Mouse (Mus musculus): ENCODE measurements at regions not wholly inside any gene's neighbourhood (a gene's known extent, or its start where the extent isn't known, plus 50 kb on each side); places are given as distances from the start of the nearest gene placed in this dataset.

GRCm38 (mm10) chr5:54182754-54183153 lies 184.5 kb downstream of the Stim2 start:
- H3K36me3 ChIP-seq (ENCODE audit: control insufficient read depth, insufficient read depth, low read length, poor library complexity, severe bottlenecking), result no peaks in the 10 kb centered on the region
- DNase-seq (ENCODE audit: low read depth, low spot score), result no peak
- no peaks in the 10 kb centered on the region for H3K4me1 ChIP-seq (ENCODE audit: control insufficient read depth in 2 of 2, insufficient read depth in 2 of 2, low read length in 2 of 2, poor library complexity in 1 of 2)
- H3K9me3 ChIP-seq (ENCODE audit: control insufficient read depth, insufficient read depth, low read depth, low read length), result no peaks in the 10 kb centered on the region
- H3K27ac ChIP-seq (ENCODE audit: insufficient read depth, low read depth, low read length, poor library complexity, severe bottlenecking), result no peak overlapping the region
- no peak overlapping the region for H3K4me3 ChIP-seq (ENCODE audit: insufficient read depth in 1 of 2, low read depth in 1 of 2, low read length in 2 of 2, poor library complexity in 1 of 2, severe bottlenecking in 1 of 2)
- TF ChIP-seq ZC3H11A (IDR thresholded peaks at IDR 0.05; ENCODE audit: borderline replicate concordance, low read depth, low read length) (no peak), MAFK (IDR thresholded peaks at IDR 0.05; ENCODE audit: insufficient read depth, low read depth, low read length) (no peak), HCFC1 (IDR thresholded peaks at IDR 0.05; ENCODE audit: borderline replicate concordance, insufficient read depth, low read length) (no peak), ZNF384 (IDR thresholded peaks at IDR 0.05; ENCODE audit: low read depth, low read length) (no peak), CHD2 (IDR thresholded peaks at IDR 0.05; ENCODE audit: low read depth, low read length) (no peak)
- in situ Hi-C loops (cut with MboI; ENCODE audit: low sequenced_read_pairs in 2 of 2, unreplicated experiment in 2 of 2), result no loop called here
- no peak overlapping the region for H3K9ac ChIP-seq (ENCODE audit: insufficient read depth, low read depth, low read length, poor library complexity, severe bottlenecking)

GRCm38 (mm10) chr5:54185662-54186061 lies 187.4 kb downstream of the Stim2 start:
- no peak overlapping the region for H3K27ac ChIP-seq (ENCODE audit: insufficient read depth, low read depth, low read length, poor library complexity, severe bottlenecking)
- in situ Hi-C loops (cut with MboI; ENCODE audit: low sequenced_read_pairs in 2 of 2, unreplicated experiment in 2 of 2), result no loop called here
- H3K36me3 ChIP-seq (ENCODE audit: control insufficient read depth, insufficient read depth, low read length, poor library complexity, severe bottlenecking), result no peaks in the 10 kb centered on the region
- H3K9me3 ChIP-seq (ENCODE audit: control insufficient read depth, insufficient read depth, low read depth, low read length), result no peaks in the 10 kb centered on the region
- H3K9ac ChIP-seq (ENCODE audit: insufficient read depth, low read depth, low read length, poor library complexity, severe bottlenecking), result no peak overlapping the region
- TF ChIP-seq MAFK (IDR thresholded peaks at IDR 0.05; ENCODE audit: insufficient read depth, low read depth, low read length) (no peak), ZC3H11A (IDR thresholded peaks at IDR 0.05; ENCODE audit: borderline replicate concordance, low read depth, low read length) (no peak), ZNF384 (IDR thresholded peaks at IDR 0.05; ENCODE audit: low read depth, low read length) (peak; percentile 97), HCFC1 (IDR thresholded peaks at IDR 0.05; ENCODE audit: borderline replicate concordance, insufficient read depth, low read length) (no peak), CHD2 (IDR thresholded peaks at IDR 0.05; ENCODE audit: low read depth, low read length) (no peak)
- no peak for DNase-seq (ENCODE audit: low read depth, low spot score)
- H3K4me1 ChIP-seq (ENCODE audit: control insufficient read depth in 2 of 2, insufficient read depth in 2 of 2, low read length in 2 of 2, poor library complexity in 1 of 2), result no peaks in the 10 kb centered on the region
- no peak overlapping the region for H3K4me3 ChIP-seq (ENCODE audit: insufficient read depth in 1 of 2, low read depth in 1 of 2, low read length in 2 of 2, poor library complexity in 1 of 2, severe bottlenecking in 1 of 2)

- no peaks in the 10 kb centered on the region for H3K4me1 ChIP-seq (ENCODE audit: control insufficient read depth in 2 of 2, insufficient read depth in 2 of 2, low read length in 2 of 2, poor library complexity in 1 of 2)
- H3K36me3 ChIP-seq (ENCODE audit: control insufficient read depth, insufficient read depth, low read length, poor library complexity, severe bottlenecking), result no peaks in the 10 kb centered on the region
- H3K27ac ChIP-seq (ENCODE audit: insufficient read depth, low read depth, low read length, poor library complexity, severe bottlenecking), result no peak overlapping the region
- in situ Hi-C loops (cut with MboI; ENCODE audit: low sequenced_read_pairs in 2 of 2, unreplicated experiment in 2 of 2), result no loop called here
- no peak for TF ChIP-seq MAFK (IDR thresholded peaks at IDR 0.05; ENCODE audit: insufficient read depth, low read depth, low read length)
- no peak for TF ChIP-seq ZNF384 (IDR thresholded peaks at IDR 0.05; ENCODE audit: low read depth, low read length)
- no peak for TF ChIP-seq HCFC1 (IDR thresholded peaks at IDR 0.05; ENCODE audit: borderline replicate concordance, insufficient read depth, low read length)
- no peak for TF ChIP-seq ZC3H11A (IDR thresholded peaks at IDR 0.05; ENCODE audit: borderline replicate concordance, low read depth, low read length)
- TF ChIP-seq CHD2 (IDR thresholded peaks at IDR 0.05; ENCODE audit: low read depth, low read length), result no peak
- no peak overlapping the region for H3K4me3 ChIP-seq (ENCODE audit: insufficient read depth in 1 of 2, low read depth in 1 of 2, low read length in 2 of 2, poor library complexity in 1 of 2, severe bottlenecking in 1 of 2)
- no peak for DNase-seq (ENCODE audit: low read depth, low spot score)
- no peak overlapping the region for H3K9ac ChIP-seq (ENCODE audit: insufficient read depth, low read depth, low read length, poor library complexity, severe bottlenecking)
- H3K9me3 ChIP-seq (ENCODE audit: control insufficient read depth, insufficient read depth, low read depth, low read length), result no peaks in the 10 kb centered on the region
These were observed 187.9 kb downstream of the Stim2 start for GRCm38 (mm10) chr5:54186076-54186676.

- TF ChIP-seq ZNF384 (IDR thresholded peaks at IDR 0.05; ENCODE audit: low read depth, low read length) (no peak), MAFK (IDR thresholded peaks at IDR 0.05; ENCODE audit: insufficient read depth, low read depth, low read length) (no peak), CHD2 (IDR thresholded peaks at IDR 0.05; ENCODE audit: low read depth, low read length) (no peak), ZC3H11A (IDR thresholded peaks at IDR 0.05; ENCODE audit: borderline replicate concordance, low read depth, low read length) (no peak), HCFC1 (IDR thresholded peaks at IDR 0.05; ENCODE audit: borderline replicate concordance, insufficient read depth, low read length) (no peak)
These were observed 193.4 kb downstream of the Stim2 start for GRCm38 (mm10) chr5:54191688-54192087.

More at GRCm38 (mm10) chr5:54191688-54192087, 193.4 kb downstream of the Stim2 start:
- no peak for DNase-seq (ENCODE audit: low read depth, low spot score)
- no peak overlapping the region for H3K27ac ChIP-seq (ENCODE audit: insufficient read depth, low read depth, low read length, poor library complexity, severe bottlenecking)
- H3K9me3 ChIP-seq (ENCODE audit: control insufficient read depth, insufficient read depth, low read depth, low read length), result no peaks in the 10 kb centered on the region
- in situ Hi-C loops (cut with MboI; ENCODE audit: low sequenced_read_pairs in 2 of 2, unreplicated experiment in 2 of 2), result no loop called here
- no peaks in the 10 kb centered on the region for H3K4me1 ChIP-seq (ENCODE audit: control insufficient read depth in 2 of 2, insufficient read depth in 2 of 2, low read length in 2 of 2, poor library complexity in 1 of 2)
- H3K4me3 ChIP-seq (ENCODE audit: insufficient read depth in 1 of 2, low read depth in 1 of 2, low read length in 2 of 2, poor library complexity in 1 of 2, severe bottlenecking in 1 of 2), result no peak overlapping the region
- no peaks in the 10 kb centered on the region for H3K36me3 ChIP-seq (ENCODE audit: control insufficient read depth, insufficient read depth, low read length, poor library complexity, severe bottlenecking)
- H3K9ac ChIP-seq (ENCODE audit: insufficient read depth, low read depth, low read length, poor library complexity, severe bottlenecking), result no peak overlapping the region
